Comparison of ENCODE assay signal across 8 mouse cellular contexts in genomic region chrX:99522830-99523229, GRCm38 (mm10). TPM values are rescaled to one million over a fixed set of nuclear protein-coding genes. Genes with fewer than 3 reads are reported as not detected.
DNase-seq lines count a peak whose midpoint lies in the region; ATAC-seq and TF ChIP-seq lines count a peak whose summit lies in the region.

No protein-coding gene starts in this region.

- H3K79me3 ChIP-seq in C2C12 (ENCODE audit: low read depth) = no peaks in the 10 kb centered on the region

- H3K9ac ChIP-seq in lung, postnatal 0 days (replicated peaks; ENCODE audit: low read depth) = no peak overlapping the region

- no peak overlapping the region for H3ac ChIP-seq in C2C12 (ENCODE audit: control insufficient read depth, insufficient read length, low read depth)

- no peaks in the 10 kb centered on the region for H3K79me2 ChIP-seq in C2C12 (ENCODE audit: control insufficient read depth, insufficient read depth)

- no peak overlapping the region for H3K27ac ChIP-seq in embryonic facial prominence, embryonic 10.5 days (replicated peaks)
- H3K27ac ChIP-seq in lung, postnatal 0 days (ENCODE audit: low read length) = no peak overlapping the region

- peak; percentile 63 for TF ChIP-seq CTCF in C2C12 (IDR thresholded peaks at IDR 0.05; ENCODE audit: control insufficient read depth, insufficient read depth, insufficient read length)
- TF ChIP-seq CTCF in lung, postnatal 0 days (IDR thresholded peaks at IDR 0.05) = peak; percentile 87

- no peak for TF ChIP-seq EP300 in lung, postnatal 0 days (IDR thresholded peaks at IDR 0.05)

- peaks cover 26% of the 10 kb centered on the region for H3K4me1 ChIP-seq in embryonic facial prominence, embryonic 10.5 days
- no peaks in the 10 kb centered on the region for H3K4me1 ChIP-seq in lung, postnatal 0 days (ENCODE audit: insufficient read depth, low read depth, low read length)

- H3K4me2 ChIP-seq in lung, postnatal 0 days (replicated peaks; ENCODE audit: low read depth, low read length) = no peak overlapping the region

- H3K4me3 ChIP-seq in C2C12 (ENCODE audit: insufficient read depth, poor library complexity, severe bottlenecking) = no peak overlapping the region
- H3K4me3 ChIP-seq in embryonic facial prominence, embryonic 10.5 days = no peak overlapping the region
- H3K4me3 ChIP-seq in lung, postnatal 0 days (ENCODE audit: low read depth, low read length) = no peak overlapping the region

- intact Hi-C loops in heart, postnatal 25 days (cut with DNase I) = loop anchor here (1.0 to 5.0 kb wide), 4 partner anchors 49 to 389 kb away; no protein-coding TSS in a partner anchor

- H3K36me3 ChIP-seq in C2C12 (ENCODE audit: control insufficient read depth, insufficient read depth) = no peaks in the 10 kb centered on the region
- H3K36me3 ChIP-seq in embryonic facial prominence, embryonic 10.5 days (replicated peaks) = no peaks in the 10 kb centered on the region
- no peaks in the 10 kb centered on the region for H3K36me3 ChIP-seq in lung, postnatal 0 days (ENCODE audit: insufficient read depth, low read length)

- peak; percentile 75 for ATAC-seq in lung, postnatal 0 days

- no peaks in the 10 kb centered on the region for H3K27me3 ChIP-seq in C2C12 (ENCODE audit: control insufficient read depth, insufficient read depth, insufficient read length)
- H3K27me3 ChIP-seq in embryonic facial prominence, embryonic 10.5 days (replicated peaks; ENCODE audit: low read depth, poor library complexity, severe bottlenecking) = peaks cover 97% of the 10 kb centered on the region
- no peaks in the 10 kb centered on the region for H3K27me3 ChIP-seq in lung, postnatal 0 days (replicated peaks; ENCODE audit: insufficient read depth, low read length)

- no peaks in the 10 kb centered on the region for H3K9me3 ChIP-seq in embryonic facial prominence, embryonic 10.5 days
- H3K9me3 ChIP-seq in lung, postnatal 0 days (ENCODE audit: low read length) = no peaks in the 10 kb centered on the region

- DNase-seq in adrenal gland, adult 8-10 months = peak; percentile 35
- peak; percentile 80 for DNase-seq in embryonic facial prominence, embryonic 10.5 days (ENCODE audit: low spot score)
- DNase-seq in heart, postnatal 25 days (ENCODE audit: low spot score) = peak; percentile 23
- peak; percentile 83 to 85 for DNase-seq in kidney, postnatal 4 days
- DNase-seq in lung, postnatal 0 days (ENCODE audit: low spot score) = peak; percentile 70
- peak; percentile 74 for DNase-seq in ovary, postnatal 14 days (ENCODE audit: low spot score)
- peak; percentile 59 for DNase-seq in thymus, postnatal 25 days

- WGBS in embryonic facial prominence, embryonic 10.5 days = 17% methylated on average over 5 of the region's 5 CpGs
- WGBS in lung, postnatal 0 days = 18% methylated on average over 5 of the region's 5 CpGs

TF ChIP-seq in C2C12, 6 proteins besides CTCF, POLR2A, EP300 and RAD21:
- TF ChIP-seq MYOD1 (IDR thresholded peaks at IDR 0.05; ENCODE audit: control insufficient read depth, insufficient read length, low read depth) (no peak), USF1 (IDR thresholded peaks at IDR 0.05; ENCODE audit: low read depth) (no peak), FOSL1 (IDR thresholded peaks at IDR 0.05; ENCODE audit: insufficient read depth, low read length, poor library complexity, severe bottlenecking) (no peak), CEBPB (IDR thresholded peaks at IDR 0.05; ENCODE audit: low read depth) (no peak), MAX (IDR thresholded peaks at IDR 0.05) (no peak), MYOG (IDR thresholded peaks at IDR 0.05; ENCODE audit: control insufficient read depth, extremely low read depth, insufficient read length) (no peak)

RNA-seq across cellular contexts. Expression of gene Pja1, which starts 51.8 kb away (rescaled TPM):
- 41.8 TPM for polyA plus RNA-seq in C2C12 (2012; fragmentation: generic; extraction: Trizol)
- 100 to 1,000 TPM; 141 to 154 (median 142) TPM for total RNA-seq in adrenal gland, adult 8-10 months (2022)
- polyA plus RNA-seq in embryonic facial prominence, embryonic 10.5 days (2016; fragmentation: Nextera tagmentation; extraction: Ambion mirVana) = 181 and 185 TPM in 2 replicates
- total RNA-seq in heart, postnatal 25 days (2021) = 10 to 100 TPM; 23.5 to 24.1 TPM
- 71.4 and 79.6 TPM in 2 replicates for polyA plus RNA-seq in lung, postnatal 0 days (2015; fragmentation: Nextera tagmentation; extraction: Ambion mirVana)

Comparison
In these comparisons a context has a peak if more than half of its experiments do, and no peak if none do; other contexts are left out.
1. DNase-seq: peak in every context shown above with its lines; median percentile 84 in kidney, postnatal 4 days; 80 in embryonic facial prominence, embryonic 10.5 days; 74 in ovary, postnatal 14 days; 70 in lung, postnatal 0 days; 59 in thymus, postnatal 25 days; 35 in adrenal gland, adult 8-10 months; 23 in heart, postnatal 25 days.